ENCODE assay signal across 16 mouse cellular contexts in the genomic region with DNA sequence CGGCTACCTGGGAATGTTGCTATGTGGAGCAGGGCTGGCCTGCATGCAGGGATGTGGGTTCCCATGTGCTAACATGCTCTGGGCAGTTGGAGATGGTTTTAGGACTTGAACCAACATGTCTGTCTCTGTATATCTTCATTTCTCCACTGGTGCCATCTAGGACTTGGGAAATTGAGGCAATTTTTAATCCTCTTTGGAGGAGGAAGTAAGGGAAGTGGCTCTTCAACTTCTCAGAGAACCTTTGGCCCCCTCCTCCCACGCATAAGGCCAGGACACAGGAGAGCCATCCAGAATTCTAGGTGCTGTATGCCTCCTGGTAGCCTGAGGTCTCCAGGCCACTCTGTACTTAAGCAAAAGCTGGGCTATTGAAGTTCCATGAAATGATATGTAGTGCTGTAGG.
"Had no signal": no experiment of that assay in that cellular context is flagged by ENCODE, and none has a peak within 500 bp of the region (broad histone marks: within the 10 kb centered on the region; RNA-seq: fewer than 3 reads in every experiment).

No protein-coding gene starts in this region.

- DNase-seq: kidney, postnatal 25 days; left cerebral cortex, postnatal 4 days; right cerebral cortex, adult 18-20 months; right cerebral cortex, postnatal 14 days; spleen, adult 18-20 months; thymus, postnatal 25 days had no signal

- H3K9me3 ChIP-seq: limb, embryonic 12.5 days; limb, embryonic 15.5 days; lung, embryonic 15.5 days; midbrain, embryonic 15.5 days; neural tube, embryonic 12.5 days; neural tube, embryonic 15.5 days; stomach, embryonic 15.5 days had no signal

- H3K27me3 ChIP-seq: limb, embryonic 12.5 days; limb, embryonic 15.5 days; lung, embryonic 15.5 days; midbrain, embryonic 15.5 days; neural tube, embryonic 12.5 days; neural tube, embryonic 15.5 days; stomach, embryonic 15.5 days had no signal

- H3K4me3 ChIP-seq: layer of hippocampus, adult 2 months; limb, embryonic 12.5 days; limb, embryonic 15.5 days; lung, embryonic 15.5 days; midbrain, embryonic 15.5 days; neural tube, embryonic 12.5 days; neural tube, embryonic 15.5 days; stomach, embryonic 15.5 days had no signal

- H3K4me2 ChIP-seq: limb, embryonic 12.5 days; limb, embryonic 15.5 days; lung, embryonic 15.5 days; midbrain, embryonic 11.5 days; midbrain, embryonic 15.5 days; neural tube, embryonic 12.5 days; neural tube, embryonic 15.5 days; stomach, embryonic 15.5 days had no signal

- H3K9ac ChIP-seq: limb, embryonic 12.5 days; limb, embryonic 15.5 days; lung, embryonic 15.5 days; midbrain, embryonic 15.5 days; neural tube, embryonic 12.5 days; neural tube, embryonic 15.5 days; stomach, embryonic 15.5 days had no signal

- ATAC-seq: midbrain, embryonic 15.5 days had no signal

- H3K27ac ChIP-seq: kidney, postnatal 0 days; layer of hippocampus, adult 2 months; limb, embryonic 12.5 days; limb, embryonic 15.5 days; lung, embryonic 15.5 days; midbrain, embryonic 15.5 days; neural tube, embryonic 12.5 days; neural tube, embryonic 15.5 days; stomach, embryonic 15.5 days had no signal
